Mouse (Mus musculus): ENCODE results near the gene Fbxl21.

Gene Fbxl21

DNA sequence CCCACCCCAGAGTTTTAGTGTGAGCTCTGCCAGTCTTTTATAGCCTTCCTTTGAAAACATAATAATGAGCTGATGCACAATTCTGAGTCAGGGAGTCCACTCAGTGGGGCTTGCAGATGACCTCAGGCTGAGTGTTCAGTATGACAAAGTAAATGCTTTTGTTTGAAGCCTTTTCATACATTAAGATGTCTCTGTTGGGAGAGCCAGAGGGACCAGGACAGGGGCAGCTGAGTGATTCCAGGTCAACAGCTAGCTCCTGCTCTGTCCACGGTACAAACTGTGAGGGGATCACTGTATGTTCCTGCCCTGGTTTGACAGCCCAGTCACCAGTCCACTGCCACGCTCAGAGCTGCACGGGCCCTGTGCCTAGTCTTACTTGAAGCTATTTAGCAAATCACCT lies 60.4 kb downstream of the Fbxl21 start:
- DNase-seq = no peak

DNA sequence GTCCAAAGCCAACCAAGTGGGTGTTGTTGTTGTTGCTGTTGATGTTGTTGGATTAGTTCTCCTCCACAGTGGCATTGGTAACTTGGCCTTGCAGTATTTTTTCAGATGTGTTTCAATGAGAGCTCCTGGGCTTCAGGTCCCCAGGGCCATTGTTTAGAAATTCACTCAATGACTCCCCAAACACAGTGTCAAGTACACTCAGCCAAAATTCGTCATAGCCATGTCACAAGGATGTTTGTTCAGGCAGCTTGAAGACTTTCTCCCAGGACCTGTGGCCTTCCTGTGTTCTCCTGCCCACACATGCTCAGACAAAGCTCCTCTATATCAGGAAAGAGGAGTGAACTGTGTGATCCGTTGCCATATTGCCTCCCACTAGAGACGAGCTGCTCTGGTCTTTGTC lies 63.8 kb downstream of the Fbxl21 start:
- DNase-seq = no peak
